Mouse (Mus musculus): ENCODE data around the gene Supt20.

DNA sequence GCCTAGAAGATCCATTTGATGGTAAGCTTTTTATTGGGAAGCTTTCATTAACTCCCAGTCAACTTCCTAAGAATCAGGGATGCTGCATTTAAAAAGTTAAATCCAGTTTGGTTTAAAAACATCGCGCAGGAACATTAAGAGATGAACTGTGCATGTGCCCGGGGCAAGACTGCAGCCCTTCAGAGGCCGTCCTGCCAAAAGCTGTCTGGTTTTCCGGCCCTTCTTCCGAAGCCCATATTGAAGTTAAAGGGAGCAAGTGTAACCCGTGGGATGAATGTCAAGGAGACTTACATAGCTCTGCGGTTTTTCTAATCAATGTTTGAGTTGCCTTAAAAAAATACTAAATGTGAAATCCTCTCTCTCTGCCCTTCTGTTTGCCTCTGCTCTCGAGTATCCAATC lies 66.6 kb downstream of the Supt20 start:
- TF ChIP-seq CTCF (IDR thresholded peaks at IDR 0.05; ENCODE audit: low read depth, low read length) (no peak), POLR2AphosphoS5 (IDR thresholded peaks at IDR 0.05; ENCODE audit: insufficient replicate concordance, low read depth, low read length) (no peak)
